Mouse (Mus musculus) spleen, postnatal 36 days (tissue): Measurements from ENCODE around the gene Olfr348.

ENCODE experiments used
- DNase-seq, 2 experiments: peaks; one replicate each; pipeline ENCODE4 v3.0.0; 2022; ENCODE audit warnings: low spot score in 2 of 2, mixed read lengths in 1 of 2

Olfr348 gene

GRCm38 (mm10) chr2:36783976-36784375, at the start of gene Olfr348:
Olfr348 (plus strand) TSS chr2:36784276.
- DNase-seq = no peak

DNA sequence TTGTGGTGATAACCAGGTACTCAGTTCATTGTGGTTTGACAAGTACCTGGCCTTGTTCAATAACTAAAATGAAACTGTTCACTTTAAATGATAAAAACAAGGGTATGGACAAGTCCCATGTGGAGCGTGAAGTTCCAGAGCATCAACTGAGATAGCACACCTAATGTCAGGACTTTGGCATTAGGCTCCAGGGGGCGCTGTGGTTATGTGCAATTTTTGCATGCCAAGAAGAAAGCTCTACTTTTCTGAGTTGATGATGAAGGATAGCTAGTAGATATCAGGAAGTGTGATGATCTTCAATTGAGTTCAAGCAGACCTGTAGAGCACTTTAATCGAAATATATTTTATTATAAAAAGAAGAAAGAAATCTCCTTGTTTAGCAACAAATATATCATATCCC, 47.9 kb upstream of the Olfr348 start:
- no peak for DNase-seq

DNA sequence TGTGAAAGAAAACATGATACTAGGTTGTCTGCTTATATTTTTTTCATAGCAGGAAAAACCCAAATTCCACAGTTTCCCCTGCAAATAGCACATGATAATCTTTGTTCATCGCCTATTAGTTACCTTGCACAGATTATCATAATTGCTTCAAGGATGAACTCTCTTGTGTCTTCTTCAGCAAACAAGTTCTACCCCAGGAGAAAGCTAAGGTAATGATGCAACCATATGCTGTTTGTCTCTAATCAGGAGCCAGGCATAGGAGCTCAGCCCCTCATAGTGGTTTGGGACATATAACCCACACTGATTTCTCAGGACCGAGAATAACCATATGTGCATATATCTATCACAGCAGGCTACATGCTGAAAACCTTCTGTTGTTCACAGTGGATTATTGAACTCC, 6.2 kb downstream of the Olfr348 start, which contains the start of gene Olfr50:
TSS of gene Olfr50 (plus strand) at position 301 of the 400 bp plus-strand sequence.
- DNase-seq = no peak

GRCm38 (mm10) chr2:36816932-36817331, 32.9 kb downstream of the Olfr348 start, which contains the start of gene Olfr3:
Olfr3 (minus strand) TSS chr2:36817032.
- no peak for DNase-seq
